Mouse (Mus musculus): ENCODE measurements around the gene 2010111I01Rik.

DNA sequence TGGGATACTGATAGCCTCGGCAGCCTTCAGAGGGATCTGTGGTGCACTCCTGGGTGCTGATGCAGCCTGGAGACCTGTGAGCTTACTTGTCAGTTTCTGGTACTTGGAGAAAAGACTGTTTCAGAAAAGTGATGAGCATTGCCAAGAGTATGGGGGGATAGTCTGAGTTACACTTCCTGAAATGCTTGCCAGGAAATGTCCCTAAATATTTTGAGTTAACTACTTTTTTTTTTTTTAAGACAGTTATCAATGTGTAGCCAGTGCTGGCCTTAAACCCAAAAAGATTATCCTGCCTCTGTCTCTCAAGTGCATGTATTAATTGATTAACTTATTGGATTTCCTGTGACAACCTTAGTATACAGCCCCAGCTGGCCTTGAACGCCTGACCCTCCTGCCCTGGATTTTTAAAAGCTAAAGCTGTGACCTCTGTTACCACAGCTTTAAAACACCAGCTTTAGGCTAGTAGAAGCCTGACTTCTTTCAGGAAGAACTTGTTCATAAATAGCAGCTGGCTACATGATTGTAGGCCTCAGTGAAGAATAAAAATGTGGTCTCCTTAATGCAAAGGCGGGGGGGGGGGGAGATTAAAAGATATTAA lies 150.6 kb downstream of the 2010111I01Rik start:
- TF ChIP-seq CTCF (IDR thresholded peaks at IDR 0.05; ENCODE audit: extremely low read depth, insufficient read depth, insufficient read length, insufficient replicate concordance) (no peak), POLR2A (IDR thresholded peaks at IDR 0.05; ENCODE audit: low read depth, low read length) (no peak)
